Mouse (Mus musculus): ENCODE measurements at regions not wholly inside any gene's neighbourhood (a gene's known extent, or its start where the extent isn't known, plus 50 kb on each side); places are given as distances from the start of the nearest gene placed in this dataset.

DNA sequence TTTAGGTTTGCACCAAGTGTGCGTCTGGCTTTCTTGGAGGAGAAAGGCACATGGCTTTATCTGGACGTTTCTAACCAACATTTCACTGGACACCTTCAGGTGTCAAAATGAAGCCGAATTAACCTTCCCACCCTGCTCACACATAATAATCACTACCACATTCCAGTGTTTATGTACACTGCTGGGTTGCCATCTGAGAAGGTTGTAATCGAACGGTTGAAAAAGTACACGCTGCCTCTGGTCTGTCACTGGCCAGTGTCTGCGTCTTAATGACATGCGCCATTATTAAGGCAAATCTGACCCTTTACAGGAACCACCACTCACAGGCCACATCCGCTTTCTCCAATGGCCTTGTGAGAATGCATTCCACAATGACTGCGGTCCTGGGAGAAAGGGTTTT is 96.4 kb downstream of the Ackr3 start:
- Histone ChIP-seq H3K4me1 (ENCODE audit: control insufficient read depth) (no peaks in the 10 kb centered on the region), H3K36me3 (ENCODE audit: control insufficient read depth) (no peaks in the 10 kb centered on the region), H3K9me3 (ENCODE audit: control insufficient read depth, low read length) (peaks cover 8% of the 10 kb centered on the region), H3K27me3 (ENCODE audit: control insufficient read depth) (peaks cover 23% of the 10 kb centered on the region), H3K4me3 (replicated peaks) (no peak overlapping the region)
- TF ChIP-seq GATA1 (IDR thresholded peaks at IDR 0.05; ENCODE audit: low read length) (no peak), TAL1 (IDR thresholded peaks at IDR 0.05; ENCODE audit: low read length) (no peak)

DNA sequence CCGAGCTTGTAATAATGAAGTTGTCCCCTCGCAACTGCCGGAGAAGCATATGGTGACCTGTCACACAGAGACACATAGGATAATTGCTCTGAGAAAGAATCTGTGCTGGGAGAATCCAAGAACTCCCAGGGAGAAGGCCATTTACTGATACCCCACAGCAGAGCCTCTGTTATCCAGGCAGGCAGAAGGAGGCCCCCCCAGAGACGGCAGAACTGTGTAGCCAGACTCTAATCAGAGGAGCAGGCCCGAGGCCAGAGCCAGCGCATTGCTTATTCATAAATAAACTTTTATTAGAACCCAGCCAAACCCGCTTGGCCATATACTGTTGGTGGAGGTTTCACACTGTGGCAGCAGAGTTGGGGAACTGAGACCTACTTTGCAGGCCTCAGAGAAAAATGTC is 100.6 kb downstream of the Ackr3 start:
- no peaks in the 10 kb centered on the region; the same call in 1 of the 2 replicates for H3K27me3 ChIP-seq (ENCODE audit: control insufficient read depth)
- H3K4me3 ChIP-seq (replicated peaks): no peak overlapping the region
- TF ChIP-seq TAL1 (IDR thresholded peaks at IDR 0.05; ENCODE audit: low read length) (no peak), GATA1 (IDR thresholded peaks at IDR 0.05; ENCODE audit: low read length) (no peak)
- no peaks in the 10 kb centered on the region for H3K4me1 ChIP-seq (ENCODE audit: control insufficient read depth)
- H3K36me3 ChIP-seq (ENCODE audit: control insufficient read depth): no peaks in the 10 kb centered on the region
- peaks cover 8% of the 10 kb centered on the region for H3K9me3 ChIP-seq (ENCODE audit: control insufficient read depth, low read length)

DNA sequence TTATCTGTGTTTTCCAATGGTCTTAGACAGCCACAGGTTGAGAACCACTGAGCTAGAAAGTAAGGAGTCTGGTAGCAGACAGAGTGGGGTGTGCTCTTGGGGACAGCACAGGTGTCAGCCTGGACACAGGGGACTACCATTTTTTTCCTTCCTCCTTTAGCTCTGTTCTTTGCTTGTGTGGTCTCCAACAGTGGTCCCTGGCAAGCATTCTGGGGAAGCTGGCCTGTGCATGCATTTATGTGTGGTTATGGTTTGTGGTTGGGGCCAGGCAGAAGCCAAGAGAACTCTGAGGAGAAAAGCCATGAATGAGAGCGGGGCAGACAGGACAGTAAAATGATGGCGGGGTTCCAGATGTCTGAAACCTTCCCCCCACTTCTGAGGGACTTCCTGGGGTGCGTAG is 107.2 kb downstream of the Ackr3 start:
- Histone ChIP-seq H3K27me3 (ENCODE audit: control insufficient read depth) (no peaks in the 10 kb centered on the region), H3K4me3 (replicated peaks) (no peak overlapping the region), H3K9me3 (ENCODE audit: control insufficient read depth, low read length) (no peaks in the 10 kb centered on the region)

DNA sequence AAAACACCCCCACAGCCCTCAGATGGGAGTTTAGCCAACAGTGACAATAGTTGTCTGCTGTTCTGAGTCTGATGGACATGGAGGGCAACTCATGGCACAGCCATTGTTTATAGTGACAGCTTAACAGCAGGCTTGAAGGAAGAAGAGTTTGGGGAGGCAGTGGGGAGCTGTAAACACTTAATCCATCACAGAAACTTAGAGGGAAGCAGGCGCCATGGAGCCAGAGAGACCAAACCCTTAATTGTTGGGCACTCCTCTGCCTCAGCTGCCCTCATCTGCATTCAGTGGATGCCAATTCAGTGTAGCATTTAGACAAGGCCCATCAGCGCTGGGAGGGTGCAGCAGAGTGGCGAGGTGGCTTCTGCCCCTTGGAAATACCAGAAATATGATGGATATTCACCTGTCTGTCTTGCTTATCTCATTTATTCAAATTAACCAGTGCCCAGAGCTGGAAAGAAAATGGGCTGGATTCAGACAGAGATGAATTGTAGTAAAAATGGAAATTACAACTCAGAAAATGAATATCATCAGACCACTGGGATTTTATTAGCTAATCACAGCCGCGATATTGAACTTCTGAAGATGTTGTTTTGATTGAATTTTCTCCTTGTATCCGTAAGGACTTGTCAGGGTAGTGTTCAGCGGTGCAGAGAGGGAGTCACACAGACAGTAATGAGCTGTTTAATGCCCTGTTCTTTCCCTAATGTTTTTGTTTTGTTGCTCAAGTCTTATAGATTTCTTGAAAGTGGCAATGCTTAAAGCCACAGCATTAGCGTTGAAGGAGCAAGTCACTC is 108.1 kb downstream of the Ackr3 start:
- Histone ChIP-seq H3K9me3 (ENCODE audit: control insufficient read depth, low read length) (no peaks in the 10 kb centered on the region), H3K27me3 (ENCODE audit: control insufficient read depth) (no peaks in the 10 kb centered on the region), H3K36me3 (ENCODE audit: control insufficient read depth) (no peaks in the 10 kb centered on the region), H3K4me1 (ENCODE audit: control insufficient read depth) (peaks cover 2% of the 10 kb centered on the region), H3K4me3 (replicated peaks) (no peak overlapping the region)
- TF ChIP-seq TAL1 (IDR thresholded peaks at IDR 0.05; ENCODE audit: low read length): no peak
- no peak for TF ChIP-seq GATA1 (IDR thresholded peaks at IDR 0.05; ENCODE audit: low read length)

More for the DNA sequence above, 107.2 kb downstream of the Ackr3 start:
- TF ChIP-seq TAL1 (IDR thresholded peaks at IDR 0.05; ENCODE audit: low read length): no peak
- no peak for TF ChIP-seq GATA1 (IDR thresholded peaks at IDR 0.05; ENCODE audit: low read length)
- H3K36me3 ChIP-seq (ENCODE audit: control insufficient read depth): no peaks in the 10 kb centered on the region
- no peaks in the 10 kb centered on the region for H3K4me1 ChIP-seq (ENCODE audit: control insufficient read depth)

DNA sequence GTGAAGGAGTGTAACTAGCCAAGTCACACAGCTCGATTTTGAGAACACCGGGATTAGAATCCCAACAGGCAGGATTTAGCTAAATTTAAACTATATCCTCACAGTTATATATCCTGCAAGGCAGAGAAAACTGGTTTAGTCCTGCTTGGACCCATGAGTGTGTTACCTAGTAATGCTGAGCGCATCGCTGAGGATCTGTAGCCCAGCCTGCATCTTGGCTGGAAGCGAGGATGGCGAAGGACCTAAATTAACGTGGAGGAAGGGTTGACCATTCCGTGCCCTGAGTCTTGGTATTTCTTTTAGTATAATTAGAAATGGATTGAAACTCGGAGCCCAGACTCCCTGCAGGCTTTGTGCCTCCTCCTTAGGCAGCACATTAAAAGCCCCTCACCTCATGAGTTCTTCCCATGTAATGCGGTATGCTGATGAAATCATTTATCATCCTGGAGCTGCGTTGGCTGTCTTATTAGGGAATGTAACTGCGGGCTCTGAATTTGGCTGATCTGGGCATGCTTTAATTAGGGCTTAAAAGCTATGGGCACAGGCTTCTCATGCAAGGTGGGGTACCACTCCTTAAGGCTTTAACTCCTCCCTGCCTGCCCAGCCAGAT is 110.1 kb downstream of the Ackr3 start:
- Histone ChIP-seq H3K4me3 (replicated peaks) (no peak overlapping the region), H3K4me1 (ENCODE audit: control insufficient read depth) (peaks cover 3% of the 10 kb centered on the region), H3K27me3 (ENCODE audit: control insufficient read depth) (no peaks in the 10 kb centered on the region), H3K9me3 (ENCODE audit: control insufficient read depth, low read length) (no peaks in the 10 kb centered on the region), H3K36me3 (ENCODE audit: control insufficient read depth) (no peaks in the 10 kb centered on the region)
- TF ChIP-seq TAL1 (IDR thresholded peaks at IDR 0.05; ENCODE audit: low read length): no peak
- TF ChIP-seq GATA1 (IDR thresholded peaks at IDR 0.05; ENCODE audit: low read length): no peak

DNA sequence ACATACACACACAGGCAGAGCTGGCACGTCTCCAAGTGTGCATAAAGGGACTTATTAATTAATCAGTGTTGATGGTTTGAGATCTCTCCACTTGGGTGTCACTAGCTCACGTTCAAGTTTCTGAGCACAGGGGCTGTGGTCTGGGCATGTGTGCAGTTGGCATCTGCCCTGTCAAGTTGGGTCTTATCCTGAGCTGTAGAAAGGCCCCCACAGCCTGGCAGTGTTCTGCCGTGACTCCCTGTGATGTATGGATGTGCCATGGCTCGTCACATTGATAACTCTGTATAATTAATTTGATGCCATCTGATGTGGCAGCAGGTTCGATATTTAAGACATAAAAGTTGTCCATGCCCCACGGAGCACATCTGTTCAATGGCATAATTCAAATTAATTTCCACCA is 114.1 kb downstream of the Ackr3 start:
- H3K4me1 ChIP-seq (ENCODE audit: control insufficient read depth): peaks cover 3% of the 10 kb centered on the region
- H3K9me3 ChIP-seq (ENCODE audit: control insufficient read depth, low read length): no peaks in the 10 kb centered on the region
- H3K4me3 ChIP-seq (replicated peaks): no peak overlapping the region
- no peaks in the 10 kb centered on the region for H3K27me3 ChIP-seq (ENCODE audit: control insufficient read depth)
- no peaks in the 10 kb centered on the region for H3K36me3 ChIP-seq (ENCODE audit: control insufficient read depth)
- TF ChIP-seq TAL1 (IDR thresholded peaks at IDR 0.05; ENCODE audit: low read length): no peak
- no peak for TF ChIP-seq GATA1 (IDR thresholded peaks at IDR 0.05; ENCODE audit: low read length)

DNA sequence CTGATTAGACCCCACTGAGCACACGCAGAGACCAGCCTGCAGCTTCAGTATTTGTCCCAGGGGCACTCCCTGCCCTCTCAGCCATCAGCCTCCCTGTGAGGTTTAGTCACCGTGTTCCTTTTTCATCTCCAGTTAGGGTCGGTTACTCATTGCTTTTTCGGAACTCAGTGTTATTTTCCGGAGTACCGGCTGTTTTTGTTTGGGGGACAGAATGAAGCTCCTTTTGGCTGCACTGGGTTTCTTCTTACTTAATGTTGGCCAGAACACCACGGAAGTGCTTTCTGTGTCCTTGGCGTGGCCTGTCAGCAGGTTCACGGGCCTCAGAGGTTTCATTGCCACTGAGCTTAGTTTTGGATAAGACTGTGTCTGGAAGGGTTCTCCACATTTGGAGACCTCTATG is 114.7 kb downstream of the Ackr3 start:
- peaks cover 3% of the 10 kb centered on the region for H3K4me1 ChIP-seq (ENCODE audit: control insufficient read depth)
- no peaks in the 10 kb centered on the region for H3K9me3 ChIP-seq (ENCODE audit: control insufficient read depth, low read length)
- no peak overlapping the region for H3K4me3 ChIP-seq (replicated peaks)
- H3K27me3 ChIP-seq (ENCODE audit: control insufficient read depth): no peaks in the 10 kb centered on the region
- no peaks in the 10 kb centered on the region for H3K36me3 ChIP-seq (ENCODE audit: control insufficient read depth)
- TF ChIP-seq GATA1 (IDR thresholded peaks at IDR 0.05; ENCODE audit: low read length): no peak
- TF ChIP-seq TAL1 (IDR thresholded peaks at IDR 0.05; ENCODE audit: low read length): no peak

DNA sequence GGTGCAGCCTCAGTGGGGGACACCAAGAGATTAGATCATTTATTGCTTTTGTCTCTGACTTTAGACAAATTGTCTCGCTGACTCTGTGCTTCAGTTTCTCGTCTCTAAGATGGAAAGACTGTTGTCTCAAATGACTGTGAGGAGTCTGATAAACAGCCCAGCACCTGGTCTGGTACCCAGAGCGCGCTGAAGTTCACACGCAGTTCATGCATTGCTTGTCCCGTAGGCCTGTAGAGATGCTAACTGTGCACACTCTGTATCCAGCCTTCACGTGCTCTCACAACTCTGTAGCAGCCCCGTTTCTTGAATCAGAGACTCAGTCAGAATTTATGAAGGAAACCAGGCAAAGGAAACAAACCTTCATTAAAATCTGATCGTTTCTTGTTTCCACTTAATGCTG is 116.7 kb downstream of the Ackr3 start:
- TF ChIP-seq GATA1 (IDR thresholded peaks at IDR 0.05; ENCODE audit: low read length) (no peak), TAL1 (IDR thresholded peaks at IDR 0.05; ENCODE audit: low read length) (no peak)
- Histone ChIP-seq H3K36me3 (ENCODE audit: control insufficient read depth) (no peaks in the 10 kb centered on the region), H3K27me3 (ENCODE audit: control insufficient read depth) (no peaks in the 10 kb centered on the region), H3K4me1 (ENCODE audit: control insufficient read depth) (peaks cover 3% of the 10 kb centered on the region), H3K4me3 (replicated peaks) (no peak overlapping the region), H3K9me3 (ENCODE audit: control insufficient read depth, low read length) (no peaks in the 10 kb centered on the region)

DNA sequence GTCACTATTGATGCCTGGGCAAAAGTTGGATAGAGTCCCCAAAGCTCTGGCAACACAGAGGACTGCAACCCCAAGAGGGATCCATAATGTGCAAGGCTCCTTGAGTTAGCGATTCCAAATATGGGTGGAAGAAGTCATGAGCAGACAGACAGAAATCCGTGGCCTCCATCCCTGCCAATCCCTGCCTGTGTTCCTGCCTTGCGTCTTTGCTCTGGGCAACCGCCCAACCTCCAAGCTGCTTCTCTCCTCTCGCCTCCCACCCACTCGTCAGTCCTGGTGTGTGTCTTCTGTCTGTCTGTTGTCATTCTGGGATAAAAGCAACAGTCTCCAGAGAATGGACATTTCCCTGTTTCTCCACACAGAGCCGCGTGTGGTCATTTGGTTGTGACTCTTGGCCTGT is 117.7 kb downstream of the Ackr3 start:
- Histone ChIP-seq H3K9me3 (ENCODE audit: control insufficient read depth, low read length) (no peaks in the 10 kb centered on the region), H3K4me3 (replicated peaks) (no peak overlapping the region), H3K27me3 (ENCODE audit: control insufficient read depth) (no peaks in the 10 kb centered on the region), H3K4me1 (ENCODE audit: control insufficient read depth) (peaks cover 3% of the 10 kb centered on the region), H3K36me3 (ENCODE audit: control insufficient read depth) (no peaks in the 10 kb centered on the region)
- TF ChIP-seq TAL1 (IDR thresholded peaks at IDR 0.05; ENCODE audit: low read length) (no peak), GATA1 (IDR thresholded peaks at IDR 0.05; ENCODE audit: low read length) (no peak)

Measured in erythroblast, embryonic 14.5 days (primary cell).